Mouse (Mus musculus) G1E (cell line): ENCODE data around the gene Pdia2.

Experiments used
- CTCF ChIP-seq: IDR thresholded peaks from 2 replicates; pipeline ENCODE4 v1.5.1; 2012; ENCODE audit warnings: low read depth, low read length, inconsistent platforms, mixed read lengths
- GATA1 ChIP-seq: IDR thresholded peaks from 2 replicates; pipeline ENCODE4 v1.6.1; 2012; ENCODE audit warnings: borderline replicate concordance, low read length, inconsistent platforms, mixed read lengths
- GATA2 ChIP-seq: IDR thresholded peaks from 2 replicates; pipeline ENCODE4 v1.6.1; 2012; ENCODE audit warnings: low read depth, low read length, inconsistent platforms, borderline replicate concordance
- POLR2AphosphoS5 ChIP-seq: IDR thresholded peaks from 2 replicates; pipeline ENCODE4 v1.6.1; 2012; ENCODE audit warnings: low read depth, low read length, inconsistent platforms; ENCODE audit not compliant: insufficient replicate concordance
- TAL1 ChIP-seq: conservative IDR thresholded peaks from 2 replicates; pipeline ENCODE4 v1.6.1; 2012; ENCODE audit warnings: low read depth, low read length, inconsistent platforms, mixed read lengths

GRCm38 (mm10) chr17:26231156-26231555 is 32.3 kb upstream of the Pdia2 start:
- TF ChIP-seq CTCF (no peak), TAL1 (no peak), POLR2AphosphoS5 (no peak), GATA1 (no peak), GATA2 (no peak)
